Mouse (Mus musculus) midbrain, embryonic 12.5 days (tissue): ENCODE data around the gene Rdh19. TPM values are rescaled to one million over a fixed set of nuclear protein-coding genes. Genes with fewer than 3 reads are reported as not detected.
"Not testable (repeated sequence)": the region's sequence is repeated elsewhere in the genome, so short reads cannot be mapped to it uniquely, and the experiment has no call there.

Experiments used
- ATAC-seq: fragments of 200-750 bp; cut with Nextera tagmentation; 2 replicates; pipeline ENCODE4 v1.8.0; 2017; ENCODE audit warnings: low read depth, moderate TSS enrichment, moderate library complexity; ENCODE audit not compliant: low FRiP score
- H3K27ac ChIP-seq: fragments of 300-500 bp; sonication (generic); replicated peaks from 2 replicates; pipeline ENCODE4 v1.5.1; 2016; ENCODE audit warnings: mild to moderate bottlenecking
- H3K27me3 ChIP-seq: fragments of 300-500 bp; sonication (generic); 2 replicates; pipeline ENCODE4 v1.6.1; 2016; ENCODE audit warnings: mild to moderate bottlenecking
- H3K36me3 ChIP-seq: fragments of 300-500 bp; sonication (generic); 2 replicates; pipeline ENCODE4 v1.6.1; 2016
- H3K4me1 ChIP-seq: fragments of 300-500 bp; sonication (generic); 2 replicates; pipeline ENCODE4 v1.6.1; 2016
- H3K4me2 ChIP-seq: fragments of 300-500 bp; sonication (generic); replicated peaks from 2 replicates; pipeline ENCODE4 v1.6.1; 2016; ENCODE audit warnings: mild to moderate bottlenecking, moderate library complexity
- H3K4me3 ChIP-seq: fragments of 300-500 bp; sonication (generic); 2 replicates; pipeline ENCODE4 v1.5.1; 2016; ENCODE audit warnings: mild to moderate bottlenecking
- H3K9ac ChIP-seq: fragments of 300-500 bp; sonication (generic); replicated peaks from 2 replicates; pipeline ENCODE4 v1.6.1; 2016; ENCODE audit warnings: mild to moderate bottlenecking, moderate library complexity
- H3K9me3 ChIP-seq: fragments of 300-500 bp; sonication (generic); 2 replicates; pipeline ENCODE4 v1.6.1; 2016; ENCODE audit warnings: mild to moderate bottlenecking
- WGBS: fragments of 180-500 bp; shearing (Covaris S2); methylation state at CpG from one replicate; pipeline ENCODE4 v1.1.7; 2016; 5-methylcytosine and 5-hydroxymethylcytosine counted together
- polyA plus RNA-seq: library from polyadenylated mRNA; unstranded; fragments of >200 nt; fragmentation: Nextera tagmentation; extraction: Ambion mirVana; gene quantifications from 2 replicates; pipeline ENCODE4 v1.2.1, GENCODE M21; 2016

The Rdh19 gene
- polyA plus RNA-seq = not detected in 2 replicates

- no peak within 1 kb of the TSS for H3K9ac ChIP-seq
- 92% methylated on average over 1 of the region's 1 CpGs for WGBS
- no peak for ATAC-seq
- no peak within 1 kb of the TSS for H3K4me2 ChIP-seq
- H3K4me3 ChIP-seq = no peak within 1 kb of the TSS
- H3K27me3 ChIP-seq = no peaks in the 10 kb centered on the region
- no peaks in the 10 kb centered on the region for H3K36me3 ChIP-seq
- H3K27ac ChIP-seq = no peak within 1 kb of the TSS
- no peaks in the 10 kb centered on the region for H3K9me3 ChIP-seq
- H3K4me1 ChIP-seq = no peaks in the 10 kb centered on the region
Measured at GRCm38 (mm10) chr10:127849628-127850027, at the start of gene Rdh19. TSS of gene Rdh19 (plus strand) at chr10:127849928.

- no peak for ATAC-seq
- WGBS = 84% methylated on average over 6 of the region's 6 CpGs
Measured at GRCm38 (mm10) chr10:127800891-127801290, 48.8 kb upstream of the Rdh19 start, which contains the start of gene Rdh16. TSS of gene Rdh16 (plus strand) at chr10:127801152.

GRCm38 (mm10) chr10:127801612-127802011 lies 48.1 kb upstream of the Rdh19 start:
- Histone ChIP-seq H3K27ac (no peak overlapping the region), H3K4me2 (no peak overlapping the region), H3K4me3 (no peak overlapping the region), H3K9ac (no peak overlapping the region), H3K4me1 (no peaks in the 10 kb centered on the region), H3K36me3 (no peaks in the 10 kb centered on the region), H3K9me3 (0 out of 2 replicates have a peak, but pooled peaks cover 3% of the 10 kb centered on the region), H3K27me3 (no peaks in the 10 kb centered on the region)
- 83% methylated on average over 2 of the region's 2 CpGs for WGBS
- ATAC-seq = no peak

More at GRCm38 (mm10) chr10:127800891-127801290, 48.8 kb upstream of the Rdh19 start, which contains the start of gene Rdh16:
- Histone ChIP-seq H3K4me2 (no peak within 1 kb of the TSS), H3K27me3 (no peaks in the 10 kb centered on the region), H3K27ac (no peak within 1 kb of the TSS), H3K4me3 (no peak within 1 kb of the TSS), H3K9me3 (0 out of 2 replicates have a peak, but pooled peaks cover 4% of the 10 kb centered on the region), H3K36me3 (no peaks in the 10 kb centered on the region), H3K9ac (no peak within 1 kb of the TSS), H3K4me1 (no peaks in the 10 kb centered on the region)

- no peak for ATAC-seq
- WGBS = 82% methylated on average over 5 of the region's 5 CpGs
- no peaks in the 10 kb centered on the region for H3K36me3 ChIP-seq
- H3K4me1 ChIP-seq = no peaks in the 10 kb centered on the region
- no peaks in the 10 kb centered on the region for H3K9me3 ChIP-seq
- no peak overlapping the region for H3K9ac ChIP-seq
- H3K4me3 ChIP-seq = no peak overlapping the region
- H3K27ac ChIP-seq = no peak overlapping the region
- no peaks in the 10 kb centered on the region for H3K27me3 ChIP-seq
- H3K4me2 ChIP-seq = no peak overlapping the region
Measured at GRCm38 (mm10) chr10:127802236-127802635, 47.5 kb upstream of the Rdh19 start.

GRCm38 (mm10) chr10:127804416-127804815 lies 45.3 kb upstream of the Rdh19 start:
- Histone ChIP-seq H3K36me3 (no peaks in the 10 kb centered on the region), H3K4me2 (no peak overlapping the region), H3K9ac (no peak overlapping the region), H3K27me3 (no peaks in the 10 kb centered on the region), H3K27ac (no peak overlapping the region), H3K4me3 (no peak overlapping the region), H3K9me3 (no peaks in the 10 kb centered on the region), H3K4me1 (no peaks in the 10 kb centered on the region)
- ATAC-seq = no peak
- 41% methylated on average over 7 of the region's 7 CpGs for WGBS

GRCm38 (mm10) chr10:127815888-127816287 lies 33.8 kb upstream of the Rdh19 start:
- Histone ChIP-seq H3K4me1 (no peaks in the 10 kb centered on the region), H3K36me3 (no peaks in the 10 kb centered on the region)
- no peak for ATAC-seq

GRCm38 (mm10) chr10:127817268-127817910 lies 32.3 kb upstream of the Rdh19 start:
- not testable (repeated sequence) for H3K4me3 ChIP-seq, ATAC-seq, H3K27me3 ChIP-seq, H3K27ac ChIP-seq, H3K4me1 ChIP-seq, H3K36me3 ChIP-seq, H3K9ac ChIP-seq, H3K4me2 ChIP-seq
- H3K9me3 ChIP-seq = peaks cover 11% of the 10 kb centered on the region
- 86% methylated on average over 4 of the region's 4 CpGs for WGBS

More at GRCm38 (mm10) chr10:127815888-127816287, 33.8 kb upstream of the Rdh19 start:
- H3K9ac ChIP-seq = no peak overlapping the region
- H3K4me2 ChIP-seq = no peak overlapping the region
- no peak overlapping the region for H3K27ac ChIP-seq
- H3K27me3 ChIP-seq = no peaks in the 10 kb centered on the region
- no peak overlapping the region for H3K4me3 ChIP-seq
- peaks cover 10% of the 10 kb centered on the region for H3K9me3 ChIP-seq

GRCm38 (mm10) chr10:127821806-127822205 lies 27.9 kb upstream of the Rdh19 start:
- H3K27me3 ChIP-seq, H3K4me1 ChIP-seq, H3K36me3 ChIP-seq, H3K4me2 ChIP-seq, H3K27ac ChIP-seq, ATAC-seq, H3K4me3 ChIP-seq, H3K9ac ChIP-seq: not testable (repeated sequence)
- WGBS = 90% methylated on average over 2 of the region's 2 CpGs
- H3K9me3 ChIP-seq = peaks cover 11% of the 10 kb centered on the region

- Histone ChIP-seq H3K27ac (no peak overlapping the region), H3K4me3 (no peak overlapping the region), H3K4me1 (no peaks in the 10 kb centered on the region), H3K27me3 (no peaks in the 10 kb centered on the region), H3K36me3 (no peaks in the 10 kb centered on the region), H3K4me2 (no peak overlapping the region), H3K9ac (no peak overlapping the region), H3K9me3 (peaks cover 4% of the 10 kb centered on the region)
- no peak for ATAC-seq
- 85% methylated on average over 6 of the region's 6 CpGs for WGBS
Measured at GRCm38 (mm10) chr10:127825386-127825785, 24.3 kb upstream of the Rdh19 start.

GRCm38 (mm10) chr10:127829121-127829520 lies 20.6 kb upstream of the Rdh19 start:
- no peak for ATAC-seq
- no peaks in the 10 kb centered on the region for H3K9me3 ChIP-seq
- H3K36me3 ChIP-seq = no peaks in the 10 kb centered on the region
- H3K27me3 ChIP-seq = no peaks in the 10 kb centered on the region
- no peak overlapping the region for H3K4me2 ChIP-seq
- WGBS = 75% methylated on average over 3 of the region's 3 CpGs
- H3K4me1 ChIP-seq = no peaks in the 10 kb centered on the region
- H3K4me3 ChIP-seq = no peak overlapping the region
- H3K9ac ChIP-seq = no peak overlapping the region
- no peak overlapping the region for H3K27ac ChIP-seq

GRCm38 (mm10) chr10:127834186-127834585 lies 15.5 kb upstream of the Rdh19 start:
- H3K36me3 ChIP-seq, H3K27ac ChIP-seq, H3K4me1 ChIP-seq, H3K27me3 ChIP-seq, H3K4me3 ChIP-seq, H3K9me3 ChIP-seq, H3K9ac ChIP-seq, ATAC-seq, H3K4me2 ChIP-seq: not testable (repeated sequence)
- 92% methylated on average over 1 of the region's 1 CpGs for WGBS

GRCm38 (mm10) chr10:127835292-127835691 lies 14.4 kb upstream of the Rdh19 start:
- no peaks in the 10 kb centered on the region for H3K36me3 ChIP-seq
- 81% methylated on average over 5 of the region's 5 CpGs for WGBS

GRCm38 (mm10) chr10:127837793-127838192 lies 11.9 kb upstream of the Rdh19 start:
- WGBS = 93% methylated on average over 5 of the region's 5 CpGs
- not testable (repeated sequence) for H3K9me3 ChIP-seq, H3K4me1 ChIP-seq, H3K9ac ChIP-seq, H3K4me3 ChIP-seq, ATAC-seq, H3K27me3 ChIP-seq, H3K36me3 ChIP-seq, H3K4me2 ChIP-seq, H3K27ac ChIP-seq

More at GRCm38 (mm10) chr10:127835292-127835691, 14.4 kb upstream of the Rdh19 start:
- H3K27ac ChIP-seq = no peak overlapping the region
- H3K9ac ChIP-seq = no peak overlapping the region
- no peak for ATAC-seq
- H3K4me2 ChIP-seq = no peak overlapping the region
- no peaks in the 10 kb centered on the region for H3K9me3 ChIP-seq
- H3K4me3 ChIP-seq = no peak overlapping the region
- no peaks in the 10 kb centered on the region for H3K4me1 ChIP-seq
- H3K27me3 ChIP-seq = no peaks in the 10 kb centered on the region
